ENCODE assay signal across 9 mouse cellular contexts in genomic region chr2:26504772-26505480, GRCm38 (mm10). TPM values are rescaled to one million over a fixed set of nuclear protein-coding genes. Genes with fewer than 3 reads are reported as not detected.
DNase-seq lines count a peak whose midpoint lies in the region; ATAC-seq and TF ChIP-seq lines count a peak whose summit lies in the region.
"Had no signal": no experiment of that assay in that cellular context is flagged by ENCODE, and none has a peak within 500 bp of the region (broad histone marks: within the 10 kb centered on the region; RNA-seq: fewer than 3 reads in every experiment).

No protein-coding gene starts in this region.

- TF ChIP-seq CTCF in ES-Bruce4 (IDR thresholded peaks at IDR 0.05; ENCODE audit: low read depth, low read length): no peak
- TF ChIP-seq CTCF in liver, postnatal 0 days (IDR thresholded peaks at IDR 0.05; ENCODE audit: low read depth): no peak

- peak overlapping the region; percentile 96 for H3K27ac ChIP-seq in hindbrain, embryonic 10.5 days
- H3K27ac ChIP-seq in hindbrain, embryonic 16.5 days (ENCODE audit: low read depth, low read length): no peak overlapping the region
- H3K27ac ChIP-seq in ES-Bruce4 (ENCODE audit: insufficient read depth, low read length): 0 out of 2 replicates have a peak overlapping the region, but pooled peaks have one; percentile 84
- H3K27ac ChIP-seq in heart, embryonic 14.5 days (replicated peaks in 1 of 2; ENCODE audit: control insufficient read depth in 1 of 2, insufficient read depth in 1 of 2, low read depth in 2 of 2, low read length in 2 of 2): peak overlapping the region in 1 of 2 experiments; percentile 86; a peak in 1 of 4 replicates
- H3K27ac ChIP-seq in liver, postnatal 0 days (ENCODE audit: low read depth): peak overlapping the region; percentile 81; the same call in 1 of the 2 replicates

- no peak for TF ChIP-seq POLR2A in ES-Bruce4 (IDR thresholded peaks at IDR 0.05; ENCODE audit: insufficient read depth, low read length)

- no peak for ATAC-seq in hindbrain, embryonic 16.5 days
- no peak for ATAC-seq in heart, embryonic 14.5 days (ENCODE audit: insufficient number of reproducible peaks, insufficient read depth, low FRiP score, low read depth)
- ATAC-seq in liver, postnatal 0 days: no peak
- no peak for ATAC-seq in CD4-positive, CD25-positive, alpha-beta regulatory T cell, adult 4 months

- H3K4me2 ChIP-seq in hindbrain, embryonic 16.5 days (ENCODE audit: low read length): no peak overlapping the region
- H3K4me2 ChIP-seq in heart, embryonic 14.5 days (ENCODE audit: low read length): peak overlapping the region; percentile 87
- H3K4me2 ChIP-seq in liver, postnatal 0 days (ENCODE audit: low read depth, low read length): peak overlapping the region; percentile 81; the same call in 1 of the 2 replicates

- H3K9me3 ChIP-seq in hindbrain, embryonic 10.5 days: no peaks in the 10 kb centered on the region
- H3K9me3 ChIP-seq in hindbrain, embryonic 16.5 days (ENCODE audit: control insufficient read depth, low read length): no peaks in the 10 kb centered on the region
- H3K9me3 ChIP-seq in ES-Bruce4 (replicated peaks; ENCODE audit: control insufficient read depth, insufficient read depth, low read length, poor library complexity, severe bottlenecking): no peaks in the 10 kb centered on the region
- H3K9me3 ChIP-seq in heart, embryonic 14.5 days (ENCODE audit: control insufficient read depth, low read length): no peaks in the 10 kb centered on the region
- no peaks in the 10 kb centered on the region for H3K9me3 ChIP-seq in liver, postnatal 0 days (ENCODE audit: low read length)

- H3K4me1 ChIP-seq in hindbrain, embryonic 10.5 days (replicated peaks): peaks cover 95% of the 10 kb centered on the region
- peaks cover 43% of the 10 kb centered on the region for H3K4me1 ChIP-seq in hindbrain, embryonic 16.5 days (ENCODE audit: control insufficient read depth, insufficient read depth, low read depth, low read length)
- peaks cover 14% of the 10 kb centered on the region for H3K4me1 ChIP-seq in ES-Bruce4 (ENCODE audit: control insufficient read depth, insufficient read depth, low read length)
- H3K4me1 ChIP-seq in heart, embryonic 14.5 days (ENCODE audit: control insufficient read depth in 2 of 2, insufficient read depth in 2 of 2, low read length in 2 of 2): peaks cover 34 to 44% of the 10 kb centered on the region in 2 experiments
- peaks cover 27% of the 10 kb centered on the region for H3K4me1 ChIP-seq in liver, postnatal 0 days (ENCODE audit: insufficient read depth)

- no peak for TF ChIP-seq EP300 in ES-Bruce4 (IDR thresholded peaks at IDR 0.05; ENCODE audit: insufficient read depth, low read depth, low read length)
- TF ChIP-seq EP300 in liver, postnatal 0 days (IDR thresholded peaks at IDR 0.05; ENCODE audit: low read depth): no peak

- no peak for DNase-seq in hindbrain, embryonic 10.5 days (ENCODE audit: low spot score)
- no peak for DNase-seq in liver, postnatal 0 days
- DNase-seq in cerebellum, adult 9-10 months: no peak
- DNase-seq in ovary, postnatal 36 days (ENCODE audit: low spot score): no peak
- DNase-seq: right cerebral cortex, postnatal 25 days had no signal

- peak overlapping the region; percentile 94 for H3K4me3 ChIP-seq in hindbrain, embryonic 10.5 days
- H3K4me3 ChIP-seq in hindbrain, embryonic 16.5 days (ENCODE audit: low read length): no peak overlapping the region
- H3K4me3 ChIP-seq in ES-Bruce4 (ENCODE audit: low read depth, low read length): peak overlapping the region; percentile 74
- H3K4me3 ChIP-seq in heart, embryonic 14.5 days (ENCODE audit: control insufficient read depth in 1 of 2, insufficient read depth in 1 of 2, low read depth in 1 of 2, low read length in 2 of 2): no peak overlapping the region
- H3K4me3 ChIP-seq in liver, postnatal 0 days (ENCODE audit: low read depth, low read length): no peak overlapping the region

- peaks cover 12% of the 10 kb centered on the region for H3K27me3 ChIP-seq in hindbrain, embryonic 10.5 days (ENCODE audit: insufficient read depth, poor library complexity, severe bottlenecking)
- H3K27me3 ChIP-seq in hindbrain, embryonic 16.5 days (replicated peaks; ENCODE audit: control insufficient read depth, insufficient read depth, low read length): no peaks in the 10 kb centered on the region
- H3K27me3 ChIP-seq in ES-Bruce4 (ENCODE audit: control insufficient read depth, insufficient read depth, low read length, poor library complexity, severe bottlenecking): no peaks in the 10 kb centered on the region
- peaks cover 30% of the 10 kb centered on the region for H3K27me3 ChIP-seq in heart, embryonic 14.5 days (ENCODE audit: control insufficient read depth, insufficient read depth, low read length)
- peaks cover 12% of the 10 kb centered on the region; the same call in 1 of the 2 replicates for H3K27me3 ChIP-seq in liver, postnatal 0 days (ENCODE audit: insufficient read depth, low read length)

- WGBS in hindbrain, embryonic 10.5 days: 67% methylated on average over 9 of the region's 9 CpGs
- WGBS in hindbrain, embryonic 16.5 days: 74% methylated on average over 9 of the region's 9 CpGs
- 71% methylated on average over 9 of the region's 9 CpGs for WGBS in heart, embryonic 14.5 days
- 64% methylated on average over 9 of the region's 9 CpGs for WGBS in liver, postnatal 0 days (ENCODE audit: insufficient replicate concordance)

- H3K36me3 ChIP-seq in hindbrain, embryonic 10.5 days: peaks cover 12% of the 10 kb centered on the region
- H3K36me3 ChIP-seq in hindbrain, embryonic 16.5 days (ENCODE audit: control insufficient read depth, insufficient read depth, low read length): no peaks in the 10 kb centered on the region
- no peaks in the 10 kb centered on the region for H3K36me3 ChIP-seq in ES-Bruce4 (ENCODE audit: control insufficient read depth, insufficient read depth, low read length, poor library complexity, severe bottlenecking)
- H3K36me3 ChIP-seq in heart, embryonic 14.5 days (ENCODE audit: control insufficient read depth, insufficient read depth, low read length): peaks cover 9% of the 10 kb centered on the region
- H3K36me3 ChIP-seq in liver, postnatal 0 days (replicated peaks; ENCODE audit: insufficient read depth, low read length): peaks cover 2% of the 10 kb centered on the region; the same call in 1 of the 2 replicates

- no peak overlapping the region for H3K9ac ChIP-seq in hindbrain, embryonic 16.5 days (ENCODE audit: low read depth, low read length)
- H3K9ac ChIP-seq in ES-Bruce4 (ENCODE audit: low read depth, poor library complexity, severe bottlenecking): peak overlapping the region; percentile 73
- H3K9ac ChIP-seq in heart, embryonic 14.5 days (ENCODE audit: low read length): no peak overlapping the region
- H3K9ac ChIP-seq in liver, postnatal 0 days (replicated peaks): no peak overlapping the region; the same call in 1 of the 2 replicates

RNA-seq across cellular contexts. Expression of gene Notch1, which starts 11.5 kb away (rescaled TPM):
- 39.1 and 46.4 TPM in 2 replicates for polyA plus RNA-seq in hindbrain, embryonic 10.5 days (2016; fragmentation: Nextera tagmentation; extraction: Ambion mirVana)
- polyA plus RNA-seq in hindbrain, embryonic 16.5 days (2015; fragmentation: Nextera tagmentation; extraction: Ambion mirVana): 13.3 and 15.1 TPM in 2 replicates
- 31.1 and 31.9 TPM in 2 replicates for polyA plus RNA-seq in ES-Bruce4 (2011; ENCODE audit: insufficient read depth, insufficient read length, low read depth, missing spikeins)
- 21.2 and 21.6 TPM in 2 replicates for polyA plus RNA-seq in heart, embryonic 14.5 days (2014; fragmentation: Nextera tagmentation; extraction: Ambion mirVana)
- polyA plus RNA-seq in liver, postnatal 0 days (2015; fragmentation: Nextera tagmentation; extraction: Ambion mirVana): 2.0 and 2.1 TPM in 2 replicates
- polyA plus RNA-seq in CD4-positive, CD25-positive, alpha-beta regulatory T cell, adult 4 months (2017; shearing (Covaris generic)): 10 to 100 TPM; 21.9 to 33.0 TPM

RNA-seq across cellular contexts. Expression of gene Sec16a, which starts 59.9 kb away (rescaled TPM):
- polyA plus RNA-seq in hindbrain, embryonic 10.5 days (2016; fragmentation: Nextera tagmentation; extraction: Ambion mirVana): 25.2 and 28.9 TPM in 2 replicates
- polyA plus RNA-seq in hindbrain, embryonic 16.5 days (2015; fragmentation: Nextera tagmentation; extraction: Ambion mirVana): 15.4 and 19.3 TPM in 2 replicates
- 51.5 and 55.5 TPM in 2 replicates for polyA plus RNA-seq in ES-Bruce4 (2011; ENCODE audit: insufficient read depth, insufficient read length, low read depth, missing spikeins)
- 19.4 TPM in 2 replicates for polyA plus RNA-seq in heart, embryonic 14.5 days (2014; fragmentation: Nextera tagmentation; extraction: Ambion mirVana)
- polyA plus RNA-seq in liver, postnatal 0 days (2015; fragmentation: Nextera tagmentation; extraction: Ambion mirVana): 7.8 and 8.0 TPM in 2 replicates
- 10 to 100 TPM; 24.8 to 31.7 TPM for polyA plus RNA-seq in CD4-positive, CD25-positive, alpha-beta regulatory T cell, adult 4 months (2017; shearing (Covaris generic))

Comparison
In these comparisons a context has a peak if more than half of its experiments do, and no peak if none do; other contexts are left out.
1. H3K4me3 ChIP-seq: peak in hindbrain, embryonic 10.5 days (single experiment) and ES-Bruce4 (single experiment); none in hindbrain, embryonic 16.5 days (single experiment), heart, embryonic 14.5 days (0 of 2) and liver, postnatal 0 days (single experiment).